Mouse (Mus musculus) limb, embryonic 14.5 days (tissue): ENCODE measurements at regions not wholly inside any gene's neighbourhood (a gene's known extent, or its start where the extent isn't known, plus 50 kb on each side); places are given as distances from the start of the nearest gene placed in this dataset.

ENCODE experiments used
- ATAC-seq: fragments of 200-750 bp; cut with Nextera tagmentation; 2 replicates; pipeline ENCODE4 v1.8.0; 2017; ENCODE audit warnings: low read depth, moderate number of reproducible peaks, moderate TSS enrichment; ENCODE audit not compliant: low FRiP score
- DNase-seq: peaks from one replicate; pipeline ENCODE4 v3.0.0-alpha.2; 2015; ENCODE audit warnings: low spot score
- H3K27ac ChIP-seq: fragments of 300-500 bp; sonication (generic); replicated peaks from 2 replicates; pipeline ENCODE4 v1.5.1; 2014; ENCODE audit warnings: low read depth, mild to moderate bottlenecking, low read length, moderate library complexity, mixed read lengths
- H3K27me3 ChIP-seq: fragments of 300-500 bp; sonication (generic); 2 replicates; pipeline ENCODE4 v1.6.1; 2014; ENCODE audit warnings: low read length, mixed read lengths; ENCODE audit not compliant: control insufficient read depth, insufficient read depth
- H3K36me3 ChIP-seq: fragments of 300-500 bp; sonication (generic); 2 replicates; pipeline ENCODE4 v1.6.1; 2014; ENCODE audit warnings: mild to moderate bottlenecking, low read length, moderate library complexity, mixed read lengths; ENCODE audit not compliant: control insufficient read depth, insufficient read depth
- H3K4me1 ChIP-seq: fragments of 300-500 bp; sonication (generic); 2 replicates; pipeline ENCODE4 v1.6.1; 2014; ENCODE audit warnings: antibody characterized with exemption, low read length, mixed read lengths; ENCODE audit not compliant: control insufficient read depth, insufficient read depth
- H3K4me2 ChIP-seq: fragments of 300-500 bp; sonication (generic); replicated peaks from 2 replicates; pipeline ENCODE4 v1.6.1; 2014; ENCODE audit warnings: low read depth, mild to moderate bottlenecking, low read length, moderate library complexity; ENCODE audit not compliant: severe bottlenecking
- H3K4me3 ChIP-seq: fragments of 300-500 bp; sonication (generic); replicated peaks from 2 replicates; pipeline ENCODE4 v1.5.1; 2014; ENCODE audit warnings: low read length
- H3K9ac ChIP-seq: fragments of 300-500 bp; sonication (generic); 2 replicates; pipeline ENCODE4 v1.6.1; 2014; ENCODE audit warnings: mild to moderate bottlenecking, low read depth, low read length, moderate library complexity; ENCODE audit not compliant: severe bottlenecking
- H3K9me3 ChIP-seq: fragments of 300-500 bp; sonication (generic); 2 replicates; pipeline ENCODE4 v1.6.1; 2016; ENCODE audit warnings: low read length; ENCODE audit not compliant: control insufficient read depth
- POLR2A ChIP-seq: fragments of 200-500 bp; IDR thresholded peaks from 2 replicates; pipeline ENCODE4 v1.8.0; 2012; ENCODE audit warnings: inconsistent platforms, mild to moderate bottlenecking, moderate library complexity, borderline replicate concordance; ENCODE audit not compliant: insufficient read depth, insufficient read length; ENCODE audit errors: extremely low read depth
- WGBS: fragments of 180-500 bp; shearing (Covaris S2); extraction: QIAGEN DNeasy Blood & Tissue Kit; methylation state at CpG from one replicate; pipeline ENCODE4 v1.1.7; 2014; 5-methylcytosine and 5-hydroxymethylcytosine counted together

- 86% methylated on average over 1 of the region's 1 CpGs for WGBS
- Histone ChIP-seq H3K4me2 (no peak overlapping the region), H3K36me3 (no peaks in the 10 kb centered on the region), H3K9ac (no peak overlapping the region), H3K4me3 (no peak overlapping the region), H3K27me3 (no peaks in the 10 kb centered on the region), H3K4me1 (no peaks in the 10 kb centered on the region), H3K9me3 (no peaks in the 10 kb centered on the region), H3K27ac (no peak overlapping the region)
- DNase-seq (no peak), ATAC-seq (no peak)
- no peak for TF ChIP-seq POLR2A
These were observed 131.6 kb upstream of the Pcdh10 start for GRCm38 (mm10) chr3:45246601-45247000.

GRCm38 (mm10) chr3:45276783-45277182 is 101.4 kb upstream of the Pcdh10 start:
- no peak overlapping the region for H3K4me2 ChIP-seq
- no peak overlapping the region for H3K4me3 ChIP-seq
- 70% methylated on average over 6 of the region's 6 CpGs for WGBS
- H3K27me3 ChIP-seq = no peaks in the 10 kb centered on the region
- H3K9ac ChIP-seq = no peak overlapping the region
- TF ChIP-seq POLR2A = no peak
- H3K27ac ChIP-seq = no peak overlapping the region
- H3K9me3 ChIP-seq = no peaks in the 10 kb centered on the region
- no peaks in the 10 kb centered on the region for H3K4me1 ChIP-seq
- ATAC-seq (no peak), DNase-seq (no peak)
- no peaks in the 10 kb centered on the region for H3K36me3 ChIP-seq

GRCm38 (mm10) chr3:45297242-45297853 is 80.8 kb upstream of the Pcdh10 start:
- Histone ChIP-seq H3K27me3 (no peaks in the 10 kb centered on the region), H3K4me3 (no peak overlapping the region), H3K36me3 (no peaks in the 10 kb centered on the region), H3K9me3 (no peaks in the 10 kb centered on the region), H3K4me1 (no peaks in the 10 kb centered on the region), H3K4me2 (no peak overlapping the region), H3K9ac (no peak overlapping the region), H3K27ac (no peak overlapping the region)
- WGBS = 62% methylated on average over 12 of the region's 12 CpGs
- no peak for TF ChIP-seq POLR2A
- ATAC-seq = peak; percentile 55
- DNase-seq = peak; percentile 34

- no peaks in the 10 kb centered on the region for H3K27me3 ChIP-seq
- H3K9me3 ChIP-seq = no peaks in the 10 kb centered on the region
- no peak for TF ChIP-seq POLR2A
- no peak overlapping the region for H3K4me2 ChIP-seq
- no peak overlapping the region for H3K27ac ChIP-seq
- DNase-seq = no peak
- 43% methylated on average over 2 of the region's 2 CpGs for WGBS
- no peaks in the 10 kb centered on the region for H3K36me3 ChIP-seq
- no peak overlapping the region for H3K4me3 ChIP-seq
- no peak overlapping the region for H3K9ac ChIP-seq
- no peaks in the 10 kb centered on the region for H3K4me1 ChIP-seq
- no peak for ATAC-seq
These were observed 58.9 kb upstream of the Pcdh10 start for GRCm38 (mm10) chr3:45319257-45319656.
